Mouse (Mus musculus) G1E (cell line): ENCODE measurements around the gene Kcnk3. TPM values are rescaled to one million over a fixed set of nuclear protein-coding genes. Genes with fewer than 3 reads are reported as not detected.

ENCODE experiments used
- ATAC-seq: 2 replicates; pipeline ENCODE4 v1.8.0; 2016; ENCODE audit warnings: mild to moderate bottlenecking; ENCODE audit not compliant: insufficient number of reproducible peaks, poor library complexity, low FRiP score, severe bottlenecking; ENCODE audit errors: extremely low read depth
- DNase-seq: peaks from one replicate; pipeline ENCODE4 v3.0.0; 2012; ENCODE audit warnings: low spot score
- H3K27me3 ChIP-seq: 2 replicates; pipeline ENCODE4 v1.6.1; 2012; ENCODE audit warnings: mild to moderate bottlenecking, low read length, inconsistent platforms; ENCODE audit not compliant: insufficient read depth
- H3K36me3 ChIP-seq: replicated peaks from 2 replicates; pipeline ENCODE3; 2012; ENCODE audit warnings: mild to moderate bottlenecking, inconsistent platforms
- H3K4me1 ChIP-seq: 2 replicates; pipeline ENCODE4 v1.6.1; 2012; ENCODE audit warnings: low read depth, low read length, inconsistent platforms, mixed read lengths; ENCODE audit not compliant: insufficient read depth
- H3K4me3 ChIP-seq: 2 replicates; pipeline ENCODE4 v1.5.1; 2012; ENCODE audit warnings: low read depth, mild to moderate bottlenecking, inconsistent platforms, low read length, moderate library complexity, mixed read lengths
- H3K9me3 ChIP-seq: replicated peaks from 2 replicates; pipeline ENCODE4 v1.6.1; 2012; ENCODE audit warnings: inconsistent platforms
- CTCF ChIP-seq: IDR thresholded peaks from 2 replicates; pipeline ENCODE4 v1.5.1; 2012; ENCODE audit warnings: low read depth, low read length, inconsistent platforms, mixed read lengths
- GATA1 ChIP-seq: IDR thresholded peaks from 2 replicates; pipeline ENCODE4 v1.6.1; 2012; ENCODE audit warnings: borderline replicate concordance, low read length, inconsistent platforms, mixed read lengths
- GATA2 ChIP-seq: IDR thresholded peaks from 2 replicates; pipeline ENCODE4 v1.6.1; 2012; ENCODE audit warnings: low read depth, low read length, inconsistent platforms, borderline replicate concordance
- POLR2AphosphoS5 ChIP-seq: IDR thresholded peaks from 2 replicates; pipeline ENCODE4 v1.6.1; 2012; ENCODE audit warnings: low read depth, low read length, inconsistent platforms; ENCODE audit not compliant: insufficient replicate concordance
- TAL1 ChIP-seq: conservative IDR thresholded peaks from 2 replicates; pipeline ENCODE4 v1.6.1; 2012; ENCODE audit warnings: low read depth, low read length, inconsistent platforms, mixed read lengths
- polyA plus RNA-seq: library from polyadenylated mRNA; stranded (reverse); fragments of >175 nt; gene quantifications from 2 replicates; pipeline ENCODE4 v1.2.3, GENCODE M21; 2012
- total RNA-seq, 2 experiments: library from RNA; stranded (forward) in 1 of 2; stranded (reverse) in 1 of 2; fragments of 200-1000 nt in 1 of 2; fragments of >200 nt in 1 of 2; fragmentation: Nextera tagmentation in 1 of 2; gene quantifications; 2 replicates each; pipeline ENCODE4 v1.2.3; 2014 to 2017

Kcnk3 gene
- total and polyA plus RNA-seq, 3 experiments = 0.16 TPM; not detected in 2

GRCm38 (mm10) chr5:30590231-30590630 is 2.3 kb downstream of the Kcnk3 start:
- ATAC-seq = no peak
- no peak overlapping the region for H3K4me3 ChIP-seq
- no peaks in the 10 kb centered on the region for H3K36me3 ChIP-seq
- no peaks in the 10 kb centered on the region for H3K4me1 ChIP-seq
- peaks cover 3% of the 10 kb centered on the region; the same call in 1 of the 2 replicates for H3K9me3 ChIP-seq
- DNase-seq = no peak
- TF ChIP-seq GATA2 (no peak), TAL1 (no peak), GATA1 (no peak), CTCF (no peak), POLR2AphosphoS5 (no peak)
- peaks cover 12% of the 10 kb centered on the region for H3K27me3 ChIP-seq

- Histone ChIP-seq H3K9me3 (peaks cover 3% of the 10 kb centered on the region; the same call in 1 of the 2 replicates), H3K4me3 (no peak overlapping the region), H3K36me3 (no peaks in the 10 kb centered on the region), H3K4me1 (no peaks in the 10 kb centered on the region), H3K27me3 (peaks cover 12% of the 10 kb centered on the region)
- TF ChIP-seq GATA1 (no peak), GATA2 (no peak), TAL1 (no peak), POLR2AphosphoS5 (no peak), CTCF (no peak)
- ATAC-seq = no peak
- no peak for DNase-seq
Observed at GRCm38 (mm10) chr5:30591205-30591731, 3.3 kb downstream of the Kcnk3 start.

GRCm38 (mm10) chr5:30591786-30592185 is 3.8 kb downstream of the Kcnk3 start:
- no peak for DNase-seq
- Histone ChIP-seq H3K36me3 (no peaks in the 10 kb centered on the region), H3K9me3 (peaks cover 3% of the 10 kb centered on the region; the same call in 1 of the 2 replicates), H3K4me3 (no peak overlapping the region), H3K27me3 (peaks cover 14% of the 10 kb centered on the region), H3K4me1 (no peaks in the 10 kb centered on the region)
- no peak for TF ChIP-seq CTCF
- no peak for ATAC-seq

GRCm38 (mm10) chr5:30592279-30592980 is 4.5 kb downstream of the Kcnk3 start:
- Histone ChIP-seq H3K4me3 (no peak overlapping the region), H3K36me3 (no peaks in the 10 kb centered on the region), H3K27me3 (peaks cover 17% of the 10 kb centered on the region), H3K9me3 (peaks cover 3% of the 10 kb centered on the region; the same call in 1 of the 2 replicates), H3K4me1 (no peaks in the 10 kb centered on the region)
- DNase-seq (no peak), ATAC-seq (no peak)
- TF ChIP-seq GATA2 (no peak), GATA1 (no peak), TAL1 (no peak), POLR2AphosphoS5 (no peak), CTCF (no peak)

- no peak for TF ChIP-seq GATA2
- Histone ChIP-seq H3K9me3 (peaks cover under 1% of the 10 kb centered on the region; the same call in 1 of the 2 replicates), H3K4me3 (no peak overlapping the region), H3K4me1 (no peaks in the 10 kb centered on the region), H3K36me3 (no peaks in the 10 kb centered on the region), H3K27me3 (peaks cover 14% of the 10 kb centered on the region)
- DNase-seq = no peak
- no peak for ATAC-seq
Observed at GRCm38 (mm10) chr5:30593360-30593759, 5.4 kb downstream of the Kcnk3 start.

GRCm38 (mm10) chr5:30593811-30594504 is 6.0 kb downstream of the Kcnk3 start:
- TF ChIP-seq TAL1 (no peak), GATA2 (no peak), POLR2AphosphoS5 (no peak), GATA1 (no peak), CTCF (no peak)
- ATAC-seq (no peak), DNase-seq (no peak)
- no peaks in the 10 kb centered on the region for H3K36me3 ChIP-seq
- H3K4me3 ChIP-seq = no peak overlapping the region
- peaks cover 17% of the 10 kb centered on the region for H3K27me3 ChIP-seq
- no peaks in the 10 kb centered on the region for H3K9me3 ChIP-seq
- H3K4me1 ChIP-seq = no peaks in the 10 kb centered on the region
